In the genomic region with DNA sequence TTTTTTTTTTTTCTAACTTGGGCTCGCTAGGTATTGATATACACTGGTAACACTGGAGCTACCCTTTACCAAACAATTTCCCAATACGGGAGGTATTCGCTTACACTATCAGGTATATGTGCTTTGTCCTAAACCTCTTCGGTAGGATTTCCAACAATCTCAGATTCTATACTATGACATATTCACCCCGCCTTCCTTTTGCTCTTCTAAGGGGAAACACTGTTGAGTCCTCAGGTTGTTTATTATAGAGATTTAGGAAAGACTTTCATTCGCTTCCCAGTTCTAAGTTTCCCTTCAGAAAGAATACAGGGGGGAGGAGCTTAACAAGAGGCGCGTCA, we compare ENCODE assay signal across 8 mouse cellular contexts. TPM values are rescaled to one million over a fixed set of nuclear protein-coding genes. Genes with fewer than 3 reads are reported as not detected.
DNase-seq lines count a peak whose midpoint lies in the region; ATAC-seq and TF ChIP-seq lines count a peak whose summit lies in the region.

No protein-coding gene starts in this region.

- H3K9me3 ChIP-seq in hindbrain, postnatal 0 days (ENCODE audit: low read length), result no peaks in the 10 kb centered on the region
- no peaks in the 10 kb centered on the region for H3K9me3 ChIP-seq in midbrain, embryonic 14.5 days (ENCODE audit: control insufficient read depth, low read length)

- no peak for TF ChIP-seq CTCF in kidney, adult 2 months (conservative IDR thresholded peaks at IDR 0.05; ENCODE audit: insufficient read depth, insufficient read length, low read depth, low read length)
- no peak for TF ChIP-seq CTCF in hindbrain, postnatal 0 days (IDR thresholded peaks at IDR 0.05; ENCODE audit: low read depth)

- DNase-seq in kidney, adult 2 months, result no peak
- DNase-seq in kidney, adult 18-20 months, result no peak
- no peak for DNase-seq in hindbrain, postnatal 0 days (ENCODE audit: low spot score)
- DNase-seq in midbrain, embryonic 14.5 days, result no peak
- no peak for DNase-seq in urinary bladder, adult 18-20 months (ENCODE audit: low spot score in 2 of 2)
- no peak for DNase-seq in cerebellum, adult 18-20 months

- no peak for TF ChIP-seq POLR2A in kidney, adult 2 months (IDR thresholded peaks at IDR 0.05; ENCODE audit: low read depth, low read length)

- H3K4me1 ChIP-seq in kidney, adult 2 months (ENCODE audit: control insufficient read depth, insufficient read depth, low read length), result 0 out of 2 replicates have a peak, but pooled peaks cover 3% of the 10 kb centered on the region
- no peaks in the 10 kb centered on the region for H3K4me1 ChIP-seq in brown adipose tissue, adult 24 weeks (ENCODE audit: control insufficient read depth, insufficient read depth, insufficient read length, low read length)
- no peaks in the 10 kb centered on the region for H3K4me1 ChIP-seq in hindbrain, postnatal 0 days (ENCODE audit: insufficient read depth, low read length)
- peaks cover 5% of the 10 kb centered on the region; the same call in 1 of the 2 replicates for H3K4me1 ChIP-seq in midbrain, embryonic 14.5 days (ENCODE audit: control insufficient read depth, insufficient read depth, low read length)

- H3K27me3 ChIP-seq in kidney, adult 2 months (replicated peaks; ENCODE audit: control insufficient read depth, insufficient read depth, low read length), result no peaks in the 10 kb centered on the region
- no peaks in the 10 kb centered on the region for H3K27me3 ChIP-seq in hindbrain, postnatal 0 days (ENCODE audit: insufficient read depth, low read length)
- H3K27me3 ChIP-seq in midbrain, embryonic 14.5 days (ENCODE audit: control insufficient read depth, insufficient read depth, low read length), result 0 out of 2 replicates have a peak, but pooled peaks cover 3% of the 10 kb centered on the region

- H3K4me2 ChIP-seq in hindbrain, postnatal 0 days (ENCODE audit: low read depth, low read length), result peak overlapping the region; percentile 80
- peak overlapping the region; percentile 87 for H3K4me2 ChIP-seq in midbrain, embryonic 14.5 days (ENCODE audit: low read length)

- H3K4me3 ChIP-seq in kidney, adult 2 months (ENCODE audit: insufficient read depth, low read depth, low read length), result peak overlapping the region; percentile 80
- peak overlapping the region; percentile 91 for H3K4me3 ChIP-seq in brown adipose tissue, adult 24 weeks (ENCODE audit: insufficient read depth, low read depth, low read length)
- peak overlapping the region; percentile 91 for H3K4me3 ChIP-seq in hindbrain, postnatal 0 days (ENCODE audit: low read length)
- peak overlapping the region; percentile 90 for H3K4me3 ChIP-seq in midbrain, embryonic 14.5 days (replicated peaks; ENCODE audit: low read depth, low read length)

- no peak overlapping the region for H3K27ac ChIP-seq in kidney, adult 2 months (ENCODE audit: insufficient read depth, low read depth, low read length)
- no peak overlapping the region for H3K27ac ChIP-seq in brown adipose tissue, adult 24 weeks (replicated peaks; ENCODE audit: low read depth, low read length)
- no peak overlapping the region for H3K27ac ChIP-seq in hindbrain, postnatal 0 days
- H3K27ac ChIP-seq in midbrain, embryonic 14.5 days (replicated peaks; ENCODE audit: low read depth, low read length), result no peak overlapping the region

- no peak for ATAC-seq in hindbrain, postnatal 0 days
- ATAC-seq in midbrain, embryonic 14.5 days (ENCODE audit: low FRiP score, low TSS enrichment), result no peak
- no peak for ATAC-seq in cerebellum, adult (ENCODE audit: insufficient number of reproducible peaks, low FRiP score, low TSS enrichment)

- 15% methylated on average over 8 of the region's 8 CpGs for WGBS in kidney, adult 2 months
- WGBS in hindbrain, postnatal 0 days, result 25% methylated on average over 8 of the region's 8 CpGs
- WGBS in midbrain, embryonic 14.5 days, result 28% methylated on average over 8 of the region's 8 CpGs

- H3K36me3 ChIP-seq in kidney, adult 2 months (ENCODE audit: control insufficient read depth, insufficient read depth, low read length), result no peaks in the 10 kb centered on the region
- H3K36me3 ChIP-seq in hindbrain, postnatal 0 days (ENCODE audit: insufficient read depth, low read length), result no peaks in the 10 kb centered on the region
- H3K36me3 ChIP-seq in midbrain, embryonic 14.5 days (ENCODE audit: control insufficient read depth, insufficient read depth, low read length), result no peaks in the 10 kb centered on the region

- H3K9ac ChIP-seq in hindbrain, postnatal 0 days (replicated peaks; ENCODE audit: low read length), result peak overlapping the region; percentile 75
- peak overlapping the region; percentile 84 for H3K9ac ChIP-seq in midbrain, embryonic 14.5 days (replicated peaks; ENCODE audit: low read length)

RNA-seq across cellular contexts. Expression of a gene that starts 1.2 kb away (rescaled TPM):
- polyA plus RNA-seq in kidney, adult 2 months (2012; rRNA removed), result 2.3 and 2.8 TPM in 2 replicates
- polyA plus RNA-seq in brown adipose tissue, adult 24 weeks (2012; ENCODE audit: insufficient read depth, insufficient read length, missing spikeins), result 4.7 and 6.2 TPM in 2 replicates
- 25.4 and 36.7 TPM in 2 replicates for total RNA-seq in hindbrain, postnatal 0 days (2014; rRNA removed)
- polyA plus RNA-seq in hindbrain, postnatal 0 days (2015; fragmentation: Nextera tagmentation; extraction: Ambion mirVana), result 8.4 and 9.9 TPM in 2 replicates
- 25.2 and 26.0 TPM in 2 replicates for polyA plus RNA-seq in midbrain, embryonic 14.5 days (2014; fragmentation: Nextera tagmentation; extraction: Ambion mirVana)

RNA-seq across cellular contexts. Expression of a gene that starts 24.1 kb away (rescaled TPM):
- 41.9 and 42.6 TPM in 2 replicates for polyA plus RNA-seq in kidney, adult 2 months (2012; rRNA removed)
- polyA plus RNA-seq in brown adipose tissue, adult 24 weeks (2012; ENCODE audit: insufficient read depth, insufficient read length, missing spikeins), result 9.4 and 10.5 TPM in 2 replicates
- 16.6 and 17.3 TPM in 2 replicates for total RNA-seq in hindbrain, postnatal 0 days (2014; rRNA removed)
- 14.1 and 16.5 TPM in 2 replicates for polyA plus RNA-seq in hindbrain, postnatal 0 days (2015; fragmentation: Nextera tagmentation; extraction: Ambion mirVana)
- 11.9 and 12.2 TPM in 2 replicates for polyA plus RNA-seq in midbrain, embryonic 14.5 days (2014; fragmentation: Nextera tagmentation; extraction: Ambion mirVana)
